Mouse (Mus musculus) testis, adult 2 months (tissue): ENCODE measurements around the gene Kif6.

Experiments used
- CTCF ChIP-seq: fragments of 200-500 bp; IDR thresholded peaks from 2 replicates; pipeline ENCODE4 v1.5.1; 2012; ENCODE audit warnings: low read depth, mild to moderate bottlenecking, inconsistent platforms, low read length, moderate library complexity; ENCODE audit not compliant: control insufficient read depth, insufficient read depth, insufficient replicate concordance
- POLR2A ChIP-seq: fragments of 200-500 bp; IDR thresholded peaks from 2 replicates; pipeline ENCODE4 v1.6.1; 2012; ENCODE audit warnings: low read depth, mild to moderate bottlenecking, inconsistent platforms, low read length, moderate library complexity; ENCODE audit not compliant: control insufficient read depth

- TF ChIP-seq CTCF (no peak), POLR2A (no peak)
Measured at GRCm38 (mm10) chr17:49648970-49649369, 34.0 kb downstream of the Kif6 start.
